Mouse (Mus musculus): Measurements from ENCODE around the gene Pus10. TPM values are rescaled to one million over a fixed set of nuclear protein-coding genes. Genes with fewer than 3 reads are reported as not detected.

Gene Pus10
- total RNA-seq, 2 experiments from 2014 or later = 52.1 to 52.7 TPM

DNA sequence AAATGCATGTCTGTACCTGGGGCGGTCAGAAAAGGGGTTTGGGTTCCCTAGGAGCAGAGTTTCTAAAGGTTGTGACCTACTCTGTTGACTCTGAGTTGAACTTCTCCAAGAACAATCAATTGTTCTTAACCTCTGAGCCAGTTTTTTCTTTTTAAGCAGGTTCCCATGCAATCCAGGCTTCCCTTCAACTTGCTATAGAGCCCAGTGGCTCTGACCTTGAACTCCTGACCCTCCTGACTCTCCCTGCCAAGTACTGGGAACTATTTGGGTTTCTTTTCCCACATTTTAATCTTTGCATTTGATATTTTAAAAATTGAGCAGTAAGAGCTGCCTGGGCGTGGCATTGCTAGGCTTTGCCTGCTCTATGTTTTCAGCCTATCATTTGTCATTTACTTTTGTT, 27.8 kb downstream of the Pus10 start:
- no peak for ATAC-seq (replicated peaks; ENCODE audit: poor library complexity)

DNA sequence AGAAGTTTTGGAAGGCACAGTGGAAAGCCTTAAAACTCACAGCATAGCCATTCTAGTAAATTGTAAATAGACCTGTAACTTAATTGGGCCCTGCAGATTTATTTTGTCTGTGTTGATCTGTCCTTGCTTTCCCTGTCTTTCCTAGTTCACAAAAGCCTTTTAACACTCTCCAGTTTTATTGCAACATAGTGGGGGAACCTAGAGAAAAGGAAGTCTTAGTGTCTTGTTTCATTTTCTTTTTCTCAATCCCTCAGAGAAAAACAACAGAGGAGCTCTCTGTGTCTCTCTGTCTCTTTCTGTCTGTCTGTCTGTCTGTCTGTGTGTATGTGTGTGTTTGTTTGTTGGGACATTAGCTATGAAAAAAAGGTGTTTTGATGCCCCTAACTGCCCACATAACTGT, 30.4 kb downstream of the Pus10 start:
- ATAC-seq (replicated peaks; ENCODE audit: poor library complexity) = peak; percentile 84

DNA sequence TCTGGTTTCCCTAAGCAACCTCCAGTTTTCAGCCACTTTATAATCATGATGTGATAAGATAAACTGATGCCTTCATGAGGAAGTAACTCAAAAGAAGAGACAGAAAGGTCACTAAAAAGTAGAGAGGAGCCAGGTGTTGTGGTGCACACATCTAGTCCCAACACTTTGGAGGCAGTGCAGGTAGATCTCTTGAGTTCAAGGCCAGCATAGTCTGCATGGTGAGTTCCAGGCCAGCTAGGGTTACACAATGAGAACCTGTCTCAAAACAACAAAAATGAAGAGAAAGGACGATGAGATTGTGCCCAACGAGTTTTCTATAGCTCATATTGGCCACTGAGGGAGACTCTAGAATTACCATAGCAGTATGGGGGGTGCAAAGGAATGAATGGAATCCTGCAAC, 33.1 kb downstream of the Pus10 start:
- ATAC-seq (replicated peaks; ENCODE audit: poor library complexity) = no peak

GRCm38 (mm10) chr11:23699414-23700095, 34.1 kb downstream of the Pus10 start:
- ATAC-seq (replicated peaks; ENCODE audit: poor library complexity) = peak; percentile 45

- ATAC-seq (replicated peaks; ENCODE audit: poor library complexity) = no peak
These were observed 36.4 kb downstream of the Pus10 start for GRCm38 (mm10) chr11:23701831-23702230.

GRCm38 (mm10) chr11:23704604-23705294, 39.3 kb downstream of the Pus10 start:
- ATAC-seq (replicated peaks; ENCODE audit: poor library complexity) = no peak

DNA sequence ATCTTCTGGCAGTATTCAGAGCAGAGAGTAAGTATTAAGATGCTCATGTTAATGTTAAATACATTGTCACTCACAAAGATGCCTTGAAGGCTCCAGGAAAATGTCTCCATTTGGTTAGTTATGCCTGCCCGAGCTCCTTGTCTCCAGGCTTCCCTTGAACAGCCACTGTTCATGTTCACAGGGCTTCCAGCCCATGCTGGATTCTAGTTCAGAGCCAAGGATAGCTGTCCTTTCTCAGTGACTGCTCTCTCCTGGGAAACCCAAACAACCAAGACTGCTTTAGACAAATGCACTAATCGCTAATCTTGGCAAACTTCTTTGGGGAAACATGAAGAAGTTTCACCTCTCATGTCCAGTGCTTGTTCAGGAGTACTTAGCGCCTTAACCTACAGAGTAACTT, 46.8 kb downstream of the Pus10 start:
- ATAC-seq (replicated peaks; ENCODE audit: poor library complexity) = no peak

DNA sequence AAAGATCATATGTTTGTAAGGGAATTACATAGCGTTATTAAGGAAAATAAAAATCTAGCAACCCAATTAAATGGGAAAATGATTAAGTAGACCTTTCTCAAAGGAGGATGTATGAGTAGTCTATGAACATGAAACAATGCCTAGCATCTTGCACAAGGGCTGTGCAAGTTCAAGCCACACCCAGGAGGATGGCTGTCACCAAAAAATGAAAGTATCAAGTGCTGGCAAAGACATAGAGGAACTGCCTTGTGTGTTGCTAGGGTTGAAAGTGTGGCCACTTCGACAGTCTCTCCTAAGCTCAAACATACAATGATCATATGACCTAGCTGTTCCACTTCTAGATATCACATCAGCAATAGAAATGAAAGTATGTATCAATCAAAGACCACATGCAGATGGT, 53.4 kb downstream of the Pus10 start:
- no peak for ATAC-seq (replicated peaks; ENCODE audit: poor library complexity)

- 0 out of 2 replicates have a peak, but pooled peaks have one; percentile 37 for ATAC-seq (replicated peaks; ENCODE audit: poor library complexity)
These were observed 54.4 kb downstream of the Pus10 start for GRCm38 (mm10) chr11:23719825-23720224.

DNA sequence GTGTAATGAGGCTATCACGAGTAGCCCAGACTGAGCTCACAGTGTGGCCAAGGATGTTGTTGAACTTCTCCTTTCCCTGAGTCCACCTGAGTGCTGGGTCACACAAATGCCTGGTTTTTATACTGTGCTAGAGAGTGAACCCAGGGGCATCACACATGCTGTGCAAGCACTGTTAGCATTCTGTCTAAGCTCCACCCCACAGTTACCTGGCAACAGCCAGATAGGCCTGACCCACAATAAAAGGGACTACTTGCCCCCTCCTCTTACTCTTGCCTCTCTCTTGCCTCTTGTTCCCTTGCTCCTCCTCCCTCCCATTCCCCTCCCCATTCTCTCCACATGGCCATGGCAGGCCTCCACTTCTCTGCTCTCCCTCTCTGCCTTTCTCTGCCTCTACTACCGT, 56.9 kb downstream of the Pus10 start:
- no peak for ATAC-seq (replicated peaks; ENCODE audit: poor library complexity)

- no peak for ATAC-seq (replicated peaks; ENCODE audit: poor library complexity)
These were observed 60.4 kb downstream of the Pus10 start for GRCm38 (mm10) chr11:23725850-23726249.

DNA sequence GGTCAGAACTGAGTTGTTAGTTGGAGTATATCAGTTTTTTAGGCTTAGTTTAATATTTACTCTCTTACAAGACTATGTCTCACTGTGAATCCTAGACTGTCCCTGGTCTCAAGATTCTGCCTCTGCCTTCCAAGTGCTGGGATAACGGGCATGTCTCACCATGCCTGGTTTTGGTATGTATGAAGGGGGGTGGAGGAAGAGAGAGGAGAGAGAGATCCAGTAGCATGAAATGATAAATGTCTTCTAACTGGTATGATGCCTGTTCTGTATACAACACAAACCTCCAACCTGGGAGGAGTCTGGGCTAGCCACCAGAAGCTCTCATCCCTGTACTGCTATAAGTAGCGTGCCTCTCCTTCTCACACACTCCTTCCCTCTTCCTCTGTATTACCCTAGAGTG, 61.0 kb downstream of the Pus10 start:
- no peak for ATAC-seq (replicated peaks; ENCODE audit: poor library complexity)

DNA sequence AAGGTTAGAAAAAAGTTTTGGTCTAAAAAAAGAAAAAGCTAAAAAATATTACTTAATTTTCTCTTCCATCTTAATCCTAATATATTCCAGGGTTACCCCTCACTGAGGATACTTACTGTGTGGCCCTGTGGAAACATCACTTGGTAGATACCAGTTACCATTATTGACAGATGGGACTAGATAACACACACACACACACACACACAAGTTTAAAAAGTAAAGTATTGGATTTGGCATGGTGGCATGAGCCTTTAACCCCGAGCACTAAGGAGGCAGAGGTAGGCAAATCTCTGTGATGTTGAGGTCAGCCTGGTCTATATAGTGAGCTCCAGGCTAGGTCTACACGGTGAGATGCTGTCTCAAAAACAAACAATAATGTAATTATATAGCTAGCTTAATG, 62.7 kb downstream of the Pus10 start:
- no peak for ATAC-seq (replicated peaks; ENCODE audit: poor library complexity)

- peak; percentile 95 for ATAC-seq (replicated peaks; ENCODE audit: poor library complexity)
These were observed 64.6 kb downstream of the Pus10 start for GRCm38 (mm10) chr11:23730120-23730519.

GRCm38 (mm10) chr11:23732840-23733239, 67.4 kb downstream of the Pus10 start:
- no peak for ATAC-seq (replicated peaks; ENCODE audit: poor library complexity)

DNA sequence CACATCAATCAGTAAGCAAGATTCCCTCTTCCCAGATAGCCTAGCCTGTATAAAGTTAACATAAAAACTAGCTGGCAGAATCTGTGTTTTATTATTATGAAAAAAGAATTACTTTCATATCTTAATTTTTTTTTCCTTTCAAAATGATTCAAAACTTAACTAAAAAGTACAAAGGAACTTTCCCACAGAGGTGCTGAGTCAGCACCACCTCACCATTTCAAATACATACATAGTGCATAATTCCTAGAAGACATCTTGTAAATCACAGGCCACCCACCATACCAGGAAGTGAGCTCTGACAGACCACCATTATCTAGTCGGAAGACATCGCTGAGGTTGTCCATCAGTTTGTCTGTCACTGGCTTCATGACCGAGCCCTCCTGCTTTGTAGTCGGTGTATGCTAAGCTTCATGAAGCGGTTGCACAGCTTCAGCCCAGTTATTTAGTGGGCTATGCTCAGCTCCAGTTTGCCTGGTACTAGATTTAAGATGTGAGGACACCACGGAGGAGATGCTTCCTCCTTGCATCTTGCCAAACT, 69.3 kb downstream of the Pus10 start:
- no peak for ATAC-seq (replicated peaks; ENCODE audit: poor library complexity)

- no peak for ATAC-seq (replicated peaks; ENCODE audit: poor library complexity)
These were observed 70.5 kb downstream of the Pus10 start for GRCm38 (mm10) chr11:23735820-23736470.

GRCm38 (mm10) chr11:23740895-23741294, 75.4 kb downstream of the Pus10 start:
- ATAC-seq (replicated peaks; ENCODE audit: poor library complexity) = peak; percentile 88

GRCm38 (mm10) chr11:23741386-23741785, 75.9 kb downstream of the Pus10 start:
- ATAC-seq (replicated peaks; ENCODE audit: poor library complexity) = 0 out of 2 replicates have a peak, but pooled peaks have one; percentile 9

DNA sequence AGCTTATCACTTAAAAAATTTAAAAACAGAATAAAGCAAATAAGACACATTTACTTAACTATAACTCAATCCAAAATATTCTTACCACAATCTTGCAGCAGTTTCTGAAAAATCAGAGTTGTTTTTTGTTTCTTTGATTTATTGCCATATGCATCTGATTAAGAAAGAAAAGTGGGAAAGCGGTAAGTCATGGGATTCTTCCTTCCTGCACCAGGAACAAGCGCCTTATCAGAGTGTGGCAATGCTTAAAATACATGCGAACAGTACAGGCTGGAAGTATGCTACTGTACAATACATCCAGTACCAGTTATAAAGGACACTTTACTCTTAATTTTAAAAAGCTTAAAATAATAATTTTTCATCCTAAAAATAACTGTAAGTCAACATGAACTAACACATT, 78.9 kb downstream of the Pus10 start:
- ATAC-seq (replicated peaks; ENCODE audit: poor library complexity) = no peak

- ATAC-seq (replicated peaks; ENCODE audit: poor library complexity) = no peak
These were observed 80.6 kb downstream of the Pus10 start for GRCm38 (mm10) chr11:23746102-23746501.
